Mouse (Mus musculus): ENCODE data around the gene Palm. TPM values are rescaled to one million over a fixed set of nuclear protein-coding genes. Genes with fewer than 3 reads are reported as not detected.

Gene Palm
- total and polyA plus RNA-seq, 2 experiments from 2014 or later = 156 to 242 TPM

GRCm38 (mm10) chr10:79795905-79796304, 2.5 kb downstream of the Palm start:
- no peaks in the 10 kb centered on the region for H3K36me3 ChIP-seq (ENCODE audit: insufficient read depth, low read length)
- no peaks in the 10 kb centered on the region for H3K27me3 ChIP-seq (ENCODE audit: insufficient read depth, low read length)
- no peak overlapping the region for H3K27ac ChIP-seq
- ATAC-seq (no peak), DNase-seq (ENCODE audit: low spot score) (no peak)
- no peak overlapping the region for H3K9ac ChIP-seq (replicated peaks; ENCODE audit: low read length)
- peak; percentile 18 for TF ChIP-seq CTCF (IDR thresholded peaks at IDR 0.05; ENCODE audit: low read depth)
- WGBS = 97% methylated on average over 3 of the region's 3 CpGs
- no peak overlapping the region for H3K4me3 ChIP-seq (ENCODE audit: low read length)
- no peaks in the 10 kb centered on the region for H3K9me3 ChIP-seq (ENCODE audit: low read length)
- H3K4me2 ChIP-seq (ENCODE audit: low read depth, low read length) = no peak overlapping the region
- H3K4me1 ChIP-seq (ENCODE audit: insufficient read depth, low read length) = peaks cover 13% of the 10 kb centered on the region

- Histone ChIP-seq H3K4me2 (ENCODE audit: low read depth, low read length) (peak overlapping the region; percentile 30; the same call in 1 of the 2 replicates), H3K27ac (no peak overlapping the region), H3K9ac (replicated peaks; ENCODE audit: low read length) (no peak overlapping the region), H3K27me3 (ENCODE audit: insufficient read depth, low read length) (no peaks in the 10 kb centered on the region), H3K4me3 (ENCODE audit: low read length) (no peak overlapping the region), H3K9me3 (ENCODE audit: low read length) (no peaks in the 10 kb centered on the region), H3K4me1 (ENCODE audit: insufficient read depth, low read length) (peaks cover 19% of the 10 kb centered on the region), H3K36me3 (ENCODE audit: insufficient read depth, low read length) (no peaks in the 10 kb centered on the region)
- WGBS = 40% methylated on average over 15 of the region's 15 CpGs
- TF ChIP-seq CTCF (IDR thresholded peaks at IDR 0.05; ENCODE audit: low read depth) = no peak
- DNase-seq (ENCODE audit: low spot score) (no peak), ATAC-seq (no peak)
These were observed 4.0 kb downstream of the Palm start for GRCm38 (mm10) chr10:79797326-79797725.

- no peak overlapping the region for H3K9ac ChIP-seq (replicated peaks; ENCODE audit: low read length)
- H3K27me3 ChIP-seq (ENCODE audit: insufficient read depth, low read length) = no peaks in the 10 kb centered on the region
- H3K9me3 ChIP-seq (ENCODE audit: low read length) = no peaks in the 10 kb centered on the region
- H3K27ac ChIP-seq = no peak overlapping the region
- DNase-seq (ENCODE audit: low spot score) (no peak), ATAC-seq (no peak)
- peaks cover 26% of the 10 kb centered on the region for H3K4me1 ChIP-seq (ENCODE audit: insufficient read depth, low read length)
- 87% methylated on average over 12 of the region's 12 CpGs for WGBS
- no peak overlapping the region for H3K4me2 ChIP-seq (ENCODE audit: low read depth, low read length)
- H3K36me3 ChIP-seq (ENCODE audit: insufficient read depth, low read length) = no peaks in the 10 kb centered on the region
- H3K4me3 ChIP-seq (ENCODE audit: low read length) = no peak overlapping the region
- no peak for TF ChIP-seq CTCF (IDR thresholded peaks at IDR 0.05; ENCODE audit: low read depth)
These were observed 5.0 kb downstream of the Palm start for GRCm38 (mm10) chr10:79798289-79798928.

- H3K4me3 ChIP-seq (ENCODE audit: low read length) = no peak overlapping the region
- no peak overlapping the region for H3K4me2 ChIP-seq (ENCODE audit: low read depth, low read length)
- H3K9ac ChIP-seq (replicated peaks; ENCODE audit: low read length) = no peak overlapping the region
- DNase-seq (ENCODE audit: low spot score) (no peak), ATAC-seq (no peak)
- no peaks in the 10 kb centered on the region for H3K27me3 ChIP-seq (ENCODE audit: insufficient read depth, low read length)
- no peak overlapping the region for H3K27ac ChIP-seq
- H3K36me3 ChIP-seq (ENCODE audit: insufficient read depth, low read length) = no peaks in the 10 kb centered on the region
- no peaks in the 10 kb centered on the region for H3K9me3 ChIP-seq (ENCODE audit: low read length)
- TF ChIP-seq CTCF (IDR thresholded peaks at IDR 0.05; ENCODE audit: low read depth) = no peak
- H3K4me1 ChIP-seq (ENCODE audit: insufficient read depth, low read length) = peaks cover 25% of the 10 kb centered on the region; the same call in 1 of the 2 replicates
- WGBS = 66% methylated on average over 11 of the region's 11 CpGs
These were observed 7.1 kb downstream of the Palm start for GRCm38 (mm10) chr10:79800508-79800907.

- no peak overlapping the region for H3K4me3 ChIP-seq (ENCODE audit: low read length)
- H3K36me3 ChIP-seq (ENCODE audit: insufficient read depth, low read length) = no peaks in the 10 kb centered on the region
- TF ChIP-seq CTCF (IDR thresholded peaks at IDR 0.05; ENCODE audit: low read depth) = no peak
- H3K27me3 ChIP-seq (ENCODE audit: insufficient read depth, low read length) = no peaks in the 10 kb centered on the region
- ATAC-seq (no peak), DNase-seq (ENCODE audit: low spot score) (no peak)
- peaks cover 25% of the 10 kb centered on the region; the same call in 1 of the 2 replicates for H3K4me1 ChIP-seq (ENCODE audit: insufficient read depth, low read length)
- H3K27ac ChIP-seq = peak overlapping the region; percentile 46; the same call in 1 of the 2 replicates
- 36% methylated on average over 3 of the region's 3 CpGs for WGBS
- no peak overlapping the region for H3K4me2 ChIP-seq (ENCODE audit: low read depth, low read length)
- H3K9me3 ChIP-seq (ENCODE audit: low read length) = no peaks in the 10 kb centered on the region
- H3K9ac ChIP-seq (replicated peaks; ENCODE audit: low read length) = no peak overlapping the region
These were observed 8.5 kb downstream of the Palm start for GRCm38 (mm10) chr10:79801837-79802236.

- no peak for DNase-seq (ENCODE audit: low spot score)
- no peaks in the 10 kb centered on the region for H3K9me3 ChIP-seq (ENCODE audit: low read length)
- peak; percentile 9; the same call in 1 of the 2 replicates for ATAC-seq
- peak overlapping the region; percentile 46 for H3K27ac ChIP-seq
- no peak overlapping the region for H3K4me2 ChIP-seq (ENCODE audit: low read depth, low read length)
- no peak for TF ChIP-seq CTCF (IDR thresholded peaks at IDR 0.05; ENCODE audit: low read depth)
- peaks cover 21% of the 10 kb centered on the region; the same call in 1 of the 2 replicates for H3K4me1 ChIP-seq (ENCODE audit: insufficient read depth, low read length)
- H3K9ac ChIP-seq (replicated peaks; ENCODE audit: low read length) = 0 out of 2 replicates have a peak overlapping the region, but pooled peaks have one; percentile 9
- no peak overlapping the region for H3K4me3 ChIP-seq (ENCODE audit: low read length)
- 23% methylated on average over 11 of the region's 11 CpGs for WGBS
- no peaks in the 10 kb centered on the region for H3K27me3 ChIP-seq (ENCODE audit: insufficient read depth, low read length)
- H3K36me3 ChIP-seq (ENCODE audit: insufficient read depth, low read length) = no peaks in the 10 kb centered on the region
These were observed 9.1 kb downstream of the Palm start for GRCm38 (mm10) chr10:79802331-79802971.
